Mouse (Mus musculus) adrenal gland, adult 2 months (tissue): Measurements from ENCODE around the gene Slc17a1. TPM values are rescaled to one million over a fixed set of nuclear protein-coding genes. Genes with fewer than 3 reads are reported as not detected.

ENCODE experiments used
- DNase-seq: peaks from one replicate; pipeline ENCODE4 v3.0.0; 2021
- long read RNA-seq: library from polyadenylated mRNA; stranded (forward); transcript quantifications from one replicate; pipeline ENCODE4 v2.0.0, GENCODE M21; 2021
- polyA plus RNA-seq: library from polyadenylated mRNA; depleted of rRNA; stranded (reverse); fragments of >200 nt; gene quantifications from 2 replicates; pipeline ENCODE4 v1.2.3, GENCODE M21; 2012; rRNA removed
- total RNA-seq, 2 experiments: library from RNA; stranded (reverse); gene quantifications; 2 replicates each; pipeline ENCODE4 v1.2.3; 2021

Gene Slc17a1
- total RNA-seq (under 1 TPM in 1 of 2 experiments, not detected in 1; 0.24 TPM), polyA plus RNA-seq (not detected in 2 replicates)
- long read RNA-seq: 0 reads

DNA sequence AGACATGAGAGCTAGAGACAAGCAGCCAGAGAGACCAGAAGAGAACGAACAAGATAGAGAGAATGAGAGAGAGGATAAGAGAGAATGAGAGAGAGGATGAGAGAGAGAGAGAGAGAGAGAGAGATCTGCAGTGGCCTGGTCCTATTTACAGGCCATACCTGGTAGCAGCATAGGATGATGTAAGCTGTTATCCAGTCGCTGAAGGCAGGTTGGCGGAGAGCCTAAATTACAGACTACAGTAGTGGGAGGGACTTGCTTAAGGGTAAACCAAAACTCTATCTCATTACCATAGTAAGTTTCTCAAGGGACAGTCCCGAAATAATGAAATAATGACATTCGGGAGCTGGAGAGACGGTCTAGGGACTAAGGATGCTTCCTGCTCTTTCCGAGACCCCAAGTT is at the start of gene Slc17a1:
Gene Slc17a1 (plus strand): TSS at position 346 of the 400 bp plus-strand sequence.
- DNase-seq: no peak

GRCm38 (mm10) chr13:23820179-23820940 is 47.2 kb upstream of the Slc17a1 start:
- DNase-seq: no peak

GRCm38 (mm10) chr13:23822213-23822612 is 45.3 kb upstream of the Slc17a1 start:
- DNase-seq: no peak

DNA sequence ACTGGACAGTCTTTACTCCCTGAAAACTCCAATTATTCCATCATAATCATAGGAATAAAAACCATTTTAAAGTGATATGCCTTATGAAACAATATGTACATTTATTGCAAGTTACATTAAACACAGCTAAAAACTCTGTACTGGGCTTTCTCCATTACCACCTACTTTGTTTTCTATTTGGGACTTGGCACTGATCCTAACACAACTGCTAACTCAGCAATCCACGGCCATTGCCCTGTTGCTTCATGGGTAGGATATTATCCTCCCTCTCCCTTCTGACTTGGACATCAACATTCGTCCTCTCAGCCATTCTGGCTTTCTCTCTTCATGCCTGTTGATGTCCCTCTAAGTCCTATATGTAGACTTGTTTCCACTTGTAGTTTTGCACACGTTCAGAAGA is 40.9 kb upstream of the Slc17a1 start:
- no peak for DNase-seq

- DNase-seq: peak; percentile 59
Observed at GRCm38 (mm10) chr13:23833053-23833452, 34.5 kb upstream of the Slc17a1 start.

- DNase-seq: no peak
Observed at GRCm38 (mm10) chr13:23834836-23835235, 32.7 kb upstream of the Slc17a1 start.

GRCm38 (mm10) chr13:23836630-23837029 is 30.9 kb upstream of the Slc17a1 start:
- peak; percentile 71 for DNase-seq

DNA sequence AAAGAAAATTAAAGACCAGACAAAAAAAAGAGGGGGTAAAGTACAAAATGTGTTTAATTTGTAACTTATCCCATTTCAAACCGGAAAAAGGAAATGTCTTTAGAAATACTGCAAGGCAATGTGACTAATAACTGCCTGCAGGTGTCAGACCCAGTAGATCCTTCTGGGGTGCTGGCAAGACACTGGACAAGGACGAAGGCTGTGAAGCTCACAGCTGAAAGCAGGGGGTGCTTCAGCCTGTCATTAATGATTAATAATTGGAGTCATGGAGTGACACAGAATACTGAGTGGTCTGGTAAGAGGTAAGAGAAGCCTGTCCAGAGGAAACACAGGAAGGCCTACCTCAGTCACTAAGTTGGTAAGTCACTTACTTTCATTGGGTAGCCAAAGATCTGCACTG is 28.2 kb upstream of the Slc17a1 start, which contains the start of gene Slc17a3:
Gene Slc17a3 (plus strand): TSS at position 127 of the 400 bp plus-strand sequence.
- no peak for DNase-seq

GRCm38 (mm10) chr13:23845851-23846250 is 21.7 kb upstream of the Slc17a1 start:
- no peak for DNase-seq

- no peak for DNase-seq
Observed at GRCm38 (mm10) chr13:23849299-23849698, 18.3 kb upstream of the Slc17a1 start.

GRCm38 (mm10) chr13:23856401-23856800 is 11.1 kb upstream of the Slc17a1 start:
- no peak for DNase-seq

DNA sequence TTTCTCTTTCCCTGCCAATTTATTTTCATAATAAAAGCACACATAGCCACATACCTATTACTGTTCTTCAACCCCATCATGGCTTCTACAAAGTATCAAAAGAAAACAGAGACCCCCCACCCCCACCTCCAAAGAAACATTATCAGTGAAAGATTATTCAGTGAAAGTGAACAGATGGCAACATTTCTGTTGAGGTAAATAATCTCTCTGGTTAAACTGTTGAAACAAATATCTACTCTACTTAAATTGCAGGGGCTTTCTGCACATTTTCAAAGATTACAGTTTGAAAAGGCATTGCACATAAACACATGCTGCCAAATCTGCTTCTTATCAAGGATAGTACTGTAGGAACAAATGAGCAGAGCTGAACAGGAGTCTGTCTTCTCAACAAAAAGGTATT is 5.7 kb upstream of the Slc17a1 start:
- DNase-seq: no peak

- DNase-seq: no peak
Observed at GRCm38 (mm10) chr13:23864711-23865110, 2.8 kb upstream of the Slc17a1 start.

DNA sequence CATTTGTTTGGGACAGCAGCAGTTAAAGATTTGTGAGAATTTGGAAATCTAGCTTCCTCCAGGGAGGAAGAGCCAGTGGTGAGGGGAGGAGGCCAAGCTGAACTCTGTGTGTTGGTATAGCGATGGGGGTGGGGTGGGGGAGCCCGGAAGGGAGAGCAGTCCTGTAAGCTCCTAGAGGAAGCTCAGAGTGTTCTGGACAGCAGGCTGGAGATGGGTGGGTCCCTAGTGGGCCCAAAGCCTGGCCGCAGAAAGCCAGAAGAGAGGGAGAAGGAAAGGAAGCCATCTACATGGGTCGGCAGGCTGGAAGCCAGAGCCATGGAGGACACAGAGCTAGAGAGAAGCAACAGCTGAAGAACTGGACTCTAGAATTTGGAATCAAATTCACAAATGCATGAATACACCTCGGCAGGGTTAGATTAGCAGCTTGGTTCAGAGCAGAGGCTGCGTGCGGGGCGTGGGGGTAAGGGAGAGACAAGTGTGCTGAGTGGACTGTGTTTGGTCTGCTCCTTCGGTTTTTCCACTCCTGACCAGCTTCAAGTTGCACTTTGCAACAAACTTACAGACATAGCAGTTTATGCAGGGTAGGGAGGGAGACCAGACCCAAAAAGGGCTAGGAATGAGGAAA is 1.4 kb upstream of the Slc17a1 start:
- no peak for DNase-seq

- no peak for DNase-seq
Observed at GRCm38 (mm10) chr13:23867000-23867399, 550 bp upstream of the Slc17a1 start.

- no peak for DNase-seq
Observed at GRCm38 (mm10) chr13:23868790-23869533, 1.4 kb downstream of the Slc17a1 start.

GRCm38 (mm10) chr13:23869996-23870395 is 2.4 kb downstream of the Slc17a1 start:
- DNase-seq: no peak

- no peak for DNase-seq
Observed at GRCm38 (mm10) chr13:23873141-23873540, 5.6 kb downstream of the Slc17a1 start.

- DNase-seq: no peak
Observed at GRCm38 (mm10) chr13:23879106-23879505, 11.6 kb downstream of the Slc17a1 start.

- DNase-seq: no peak
Observed at GRCm38 (mm10) chr13:23879636-23880035, 12.1 kb downstream of the Slc17a1 start.

DNA sequence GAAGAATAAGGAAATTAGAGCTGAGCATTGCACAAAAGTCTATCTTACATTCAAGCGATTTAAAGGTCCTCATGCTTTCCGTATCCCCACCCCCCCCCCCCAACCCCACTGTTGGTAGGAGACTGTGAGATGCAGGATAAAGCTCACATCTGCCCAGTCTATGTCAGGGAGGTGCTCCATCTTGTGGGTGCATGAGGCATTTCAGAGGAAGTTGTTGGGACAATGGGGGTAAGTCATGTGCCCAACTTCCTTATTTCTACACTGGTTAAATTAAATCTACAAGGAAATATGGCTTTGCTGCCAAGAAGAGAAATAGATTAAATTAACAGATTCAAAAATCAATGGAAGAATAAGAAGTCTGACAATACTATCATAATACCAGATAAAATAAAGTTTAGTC is 18.0 kb downstream of the Slc17a1 start:
- DNase-seq: peak; percentile 17

- DNase-seq: no peak
Observed at GRCm38 (mm10) chr13:23887026-23887725, 19.6 kb downstream of the Slc17a1 start.
